Mouse (Mus musculus) forebrain, embryonic 10.5 days (tissue): ENCODE data around the gene Chpf2. TPM values are rescaled to one million over a fixed set of nuclear protein-coding genes. Genes with fewer than 3 reads are reported as not detected.

ENCODE experiments used
- DNase-seq: peaks from one replicate; pipeline ENCODE4 v3.0.0-alpha.2; 2017; ENCODE audit warnings: low spot score; ENCODE audit errors: extremely low spot score
- H3K27ac ChIP-seq: fragments of 300-500 bp; sonication (generic); 2 replicates; pipeline ENCODE4 v1.5.1; 2016; ENCODE audit warnings: mild to moderate bottlenecking
- H3K27me3 ChIP-seq: fragments of 300-500 bp; sonication (generic); 2 replicates; pipeline ENCODE4 v1.6.1; 2016; ENCODE audit warnings: mild to moderate bottlenecking; ENCODE audit not compliant: poor library complexity, severe bottlenecking
- H3K36me3 ChIP-seq: fragments of 300-500 bp; sonication (generic); replicated peaks from 2 replicates; pipeline ENCODE4 v1.6.1; 2016; ENCODE audit warnings: mild to moderate bottlenecking, moderate library complexity
- H3K4me1 ChIP-seq: fragments of 300-500 bp; sonication (generic); 2 replicates; pipeline ENCODE4 v1.6.1; 2016
- H3K4me3 ChIP-seq: fragments of 300-500 bp; sonication (generic); 2 replicates; pipeline ENCODE4 v1.5.1; 2016; ENCODE audit warnings: mild to moderate bottlenecking, moderate library complexity
- H3K9me3 ChIP-seq: fragments of 300-500 bp; sonication (generic); 2 replicates; pipeline ENCODE4 v1.6.1; 2016; ENCODE audit warnings: mild to moderate bottlenecking, moderate library complexity
- WGBS: fragments of 180-500 bp; shearing (Covaris S2); methylation state at CpG from one replicate; pipeline ENCODE4 v1.1.7; 2016; 5-methylcytosine and 5-hydroxymethylcytosine counted together
- polyA plus RNA-seq: library from polyadenylated mRNA; unstranded; fragments of >200 nt; fragmentation: Nextera tagmentation; extraction: Ambion mirVana; gene quantifications from 2 replicates; pipeline ENCODE4 v1.2.1, GENCODE M21; 2016

The Chpf2 gene
- polyA plus RNA-seq, 1 experiment from 2014 or later, result 15.1 TPM

DNA sequence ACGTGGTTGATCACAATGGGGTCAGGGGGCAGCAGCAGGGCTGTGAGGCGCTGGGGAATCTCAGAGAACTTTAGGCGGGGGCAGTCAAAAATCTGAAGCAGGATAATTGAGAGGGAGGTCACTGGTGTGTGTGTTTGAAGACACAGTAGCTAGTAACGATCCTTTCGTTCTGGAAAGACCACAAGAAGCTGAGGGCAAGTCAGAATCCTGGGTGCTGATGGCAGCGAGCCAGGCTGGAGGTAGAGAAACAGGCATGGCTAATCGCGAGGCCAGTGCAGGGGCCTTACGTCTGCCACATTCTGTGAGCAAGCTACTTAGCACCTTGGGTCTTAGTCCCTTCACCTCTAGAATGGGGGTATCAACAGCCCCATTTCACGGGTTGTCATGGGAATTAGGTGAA lies 7.4 kb downstream of the Chpf2 start:
- no peak for DNase-seq

GRCm38 (mm10) chr5:24594346-24594745 lies 7.8 kb downstream of the Chpf2 start:
- Histone ChIP-seq H3K9me3 (no peaks in the 10 kb centered on the region), H3K4me1 (peaks cover 81% of the 10 kb centered on the region), H3K27ac (no peak overlapping the region), H3K4me3 (no peak overlapping the region), H3K27me3 (peaks cover 67% of the 10 kb centered on the region), H3K36me3 (peaks cover 63% of the 10 kb centered on the region)
- DNase-seq, result no peak
- 95% methylated on average over 5 of the region's 5 CpGs for WGBS

More for the DNA sequence above, 7.4 kb downstream of the Chpf2 start:
- Histone ChIP-seq H3K4me1 (peaks cover 77% of the 10 kb centered on the region), H3K4me3 (no peak overlapping the region), H3K27ac (no peak overlapping the region), H3K27me3 (peaks cover 63% of the 10 kb centered on the region), H3K9me3 (no peaks in the 10 kb centered on the region), H3K36me3 (peaks cover 67% of the 10 kb centered on the region)
- 74% methylated on average over 10 of the region's 10 CpGs for WGBS

- H3K4me1 ChIP-seq, result peaks cover 88% of the 10 kb centered on the region
- peaks cover 73% of the 10 kb centered on the region for H3K27me3 ChIP-seq
- WGBS, result 87% methylated on average over 5 of the region's 5 CpGs
Measured at GRCm38 (mm10) chr5:24595261-24595660, 8.7 kb downstream of the Chpf2 start.

GRCm38 (mm10) chr5:24595786-24596380 lies 9.3 kb downstream of the Chpf2 start:
- H3K36me3 ChIP-seq, result peaks cover 48% of the 10 kb centered on the region
- H3K9me3 ChIP-seq, result no peaks in the 10 kb centered on the region
- H3K27ac ChIP-seq, result peak overlapping the region; percentile 92
- peak; percentile 36 for DNase-seq
- peaks cover 73% of the 10 kb centered on the region for H3K27me3 ChIP-seq
- H3K4me3 ChIP-seq, result peak overlapping the region; percentile 37; the same call in 1 of the 2 replicates
- 58% methylated on average over 14 of the region's 14 CpGs for WGBS
- peaks cover 91% of the 10 kb centered on the region for H3K4me1 ChIP-seq

More at GRCm38 (mm10) chr5:24595261-24595660, 8.7 kb downstream of the Chpf2 start:
- peaks cover 54% of the 10 kb centered on the region for H3K36me3 ChIP-seq
- no peak for DNase-seq
- no peak overlapping the region for H3K4me3 ChIP-seq
- no peaks in the 10 kb centered on the region for H3K9me3 ChIP-seq
- H3K27ac ChIP-seq, result peak overlapping the region; percentile 92

- DNase-seq, result peak; percentile 68
- peaks cover 73% of the 10 kb centered on the region for H3K27me3 ChIP-seq
- H3K27ac ChIP-seq, result peak overlapping the region; percentile 92
- peak overlapping the region; percentile 37 for H3K4me3 ChIP-seq
- 12% methylated on average over 11 of the region's 11 CpGs for WGBS
- H3K4me1 ChIP-seq, result peaks cover 91% of the 10 kb centered on the region
- peaks cover 41% of the 10 kb centered on the region for H3K36me3 ChIP-seq
- no peaks in the 10 kb centered on the region for H3K9me3 ChIP-seq
Measured at GRCm38 (mm10) chr5:24596519-24597171, 10.1 kb downstream of the Chpf2 start.

GRCm38 (mm10) chr5:24597221-24597728 lies 10.7 kb downstream of the Chpf2 start:
- WGBS, result 53% methylated on average over 2 of the region's 2 CpGs
- Histone ChIP-seq H3K27ac (peak overlapping the region; percentile 92), H3K9me3 (no peaks in the 10 kb centered on the region), H3K36me3 (peaks cover 34% of the 10 kb centered on the region), H3K4me1 (peaks cover 92% of the 10 kb centered on the region), H3K27me3 (peaks cover 70% of the 10 kb centered on the region), H3K4me3 (peak overlapping the region; percentile 37)
- DNase-seq, result peak; percentile 79

- 25% methylated on average over 15 of the region's 15 CpGs for WGBS
- peaks cover 94% of the 10 kb centered on the region for H3K4me1 ChIP-seq
- peak; percentile 31 for DNase-seq
- H3K36me3 ChIP-seq, result peaks cover 27% of the 10 kb centered on the region
- peak overlapping the region; percentile 87 for H3K27ac ChIP-seq
- H3K4me3 ChIP-seq, result peak overlapping the region; percentile 61
- H3K9me3 ChIP-seq, result no peaks in the 10 kb centered on the region
- peaks cover 64% of the 10 kb centered on the region for H3K27me3 ChIP-seq
Measured at GRCm38 (mm10) chr5:24597901-24598569, 11.5 kb downstream of the Chpf2 start.

DNA sequence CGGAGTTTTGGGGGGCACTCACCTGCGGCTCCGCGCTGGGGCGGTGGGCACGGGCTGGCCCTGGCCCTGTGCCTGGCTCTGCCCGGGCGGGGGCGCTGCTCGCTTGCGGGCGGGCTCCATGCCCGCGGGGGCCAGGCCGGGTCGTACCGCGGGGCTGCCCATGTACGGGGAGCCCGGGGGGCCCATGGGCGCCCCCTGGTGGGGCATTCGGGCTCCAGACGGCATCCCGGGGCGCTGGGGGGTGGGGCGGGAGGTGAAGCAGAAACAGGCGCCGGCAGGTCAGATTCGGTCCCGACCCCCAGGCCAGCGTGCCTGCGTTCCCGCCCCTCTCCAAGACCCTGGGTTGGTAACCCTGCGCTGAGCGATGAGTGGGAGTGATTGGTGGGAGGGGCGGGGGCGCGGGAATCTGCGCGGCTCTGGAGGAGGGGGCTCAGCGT lies 12.0 kb downstream of the Chpf2 start:
- Histone ChIP-seq H3K4me3 (peak overlapping the region; percentile 61), H3K36me3 (peaks cover 21% of the 10 kb centered on the region), H3K27me3 (peaks cover 58% of the 10 kb centered on the region), H3K27ac (peak overlapping the region; percentile 87), H3K4me1 (peaks cover 95% of the 10 kb centered on the region), H3K9me3 (no peaks in the 10 kb centered on the region)
- under 1% methylated on average over 41 of the region's 41 CpGs for WGBS
- DNase-seq, result peak; percentile 62

DNA sequence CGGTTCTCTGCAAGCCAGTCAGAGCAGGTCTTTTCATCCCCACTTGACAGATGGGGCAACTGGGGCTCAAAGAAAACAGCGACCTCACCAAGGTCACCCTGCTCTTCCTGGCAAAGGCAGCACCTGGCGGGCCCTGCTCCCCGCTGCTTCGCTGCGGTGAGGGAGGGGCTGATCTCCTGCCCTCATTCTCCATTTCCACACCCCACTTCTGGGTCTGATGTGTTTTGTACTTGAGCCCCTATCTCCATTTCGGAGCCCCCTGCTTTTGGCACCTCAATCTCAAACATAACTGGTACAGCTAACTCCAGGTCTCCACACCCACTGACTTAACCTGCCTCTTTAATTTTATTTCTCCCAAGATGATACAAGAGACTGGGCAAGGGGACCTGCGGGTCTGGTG lies 12.6 kb downstream of the Chpf2 start:
- WGBS, result 13% methylated on average over 8 of the region's 8 CpGs
- peak overlapping the region; percentile 87 for H3K27ac ChIP-seq
- DNase-seq, result no peak
- H3K4me1 ChIP-seq, result peaks cover 96% of the 10 kb centered on the region
- peak overlapping the region; percentile 61 for H3K4me3 ChIP-seq
- peaks cover 16% of the 10 kb centered on the region for H3K36me3 ChIP-seq
- H3K9me3 ChIP-seq, result no peaks in the 10 kb centered on the region
- H3K27me3 ChIP-seq, result peaks cover 54% of the 10 kb centered on the region

GRCm38 (mm10) chr5:24600236-24600635 lies 13.7 kb downstream of the Chpf2 start:
- WGBS, result 59% methylated on average over 2 of the region's 2 CpGs
- Histone ChIP-seq H3K27ac (peak overlapping the region; percentile 94; the same call in 1 of the 2 replicates), H3K4me1 (peaks cover 98% of the 10 kb centered on the region), H3K36me3 (peaks cover 5% of the 10 kb centered on the region), H3K4me3 (peak overlapping the region; percentile 71; the same call in 1 of the 2 replicates), H3K9me3 (no peaks in the 10 kb centered on the region), H3K27me3 (peaks cover 49% of the 10 kb centered on the region)
- no peak for DNase-seq

GRCm38 (mm10) chr5:24601071-24601835 lies 14.7 kb downstream of the Chpf2 start:
- Histone ChIP-seq H3K36me3 (no peaks in the 10 kb centered on the region), H3K27ac (peak overlapping the region; percentile 94), H3K4me3 (peak overlapping the region; percentile 71), H3K9me3 (no peaks in the 10 kb centered on the region), H3K27me3 (peaks cover 54% of the 10 kb centered on the region), H3K4me1 (peaks cover 98% of the 10 kb centered on the region)
- 1% methylated on average over 33 of the region's 33 CpGs for WGBS
- peak; percentile 35 for DNase-seq
